Mouse (Mus musculus): Measurements from ENCODE around the gene Med16.

DNA sequence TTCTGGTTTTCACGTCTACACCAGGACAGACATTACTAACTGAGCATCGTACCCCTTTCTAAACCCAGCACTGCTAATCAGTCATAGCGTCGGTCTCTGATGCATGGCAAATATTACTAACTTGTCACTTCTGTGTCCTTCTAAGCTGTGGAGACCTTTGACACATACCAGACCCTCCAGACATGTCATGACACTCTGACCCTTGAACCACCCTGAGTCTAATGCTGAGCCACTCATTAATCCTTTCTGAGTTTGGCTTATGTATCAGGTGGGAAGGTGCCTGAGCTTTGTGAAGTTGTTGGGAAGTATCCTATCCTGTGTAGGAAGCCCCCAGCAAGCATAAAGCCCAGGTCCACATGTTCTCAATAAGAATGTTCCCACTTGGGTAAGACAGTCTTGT, 41.1 kb upstream of the Med16 start:
- no peak for TF ChIP-seq CTCF (conservative IDR thresholded peaks at IDR 0.05; ENCODE audit: insufficient read depth, insufficient read length, low read depth, low read length)
- TF ChIP-seq POLR2A (IDR thresholded peaks at IDR 0.05; ENCODE audit: low read depth, low read length), result no peak

Measured in kidney, adult 2 months (tissue).